28 mouse cellular contexts compared by ENCODE assay signal in the genomic region with DNA sequence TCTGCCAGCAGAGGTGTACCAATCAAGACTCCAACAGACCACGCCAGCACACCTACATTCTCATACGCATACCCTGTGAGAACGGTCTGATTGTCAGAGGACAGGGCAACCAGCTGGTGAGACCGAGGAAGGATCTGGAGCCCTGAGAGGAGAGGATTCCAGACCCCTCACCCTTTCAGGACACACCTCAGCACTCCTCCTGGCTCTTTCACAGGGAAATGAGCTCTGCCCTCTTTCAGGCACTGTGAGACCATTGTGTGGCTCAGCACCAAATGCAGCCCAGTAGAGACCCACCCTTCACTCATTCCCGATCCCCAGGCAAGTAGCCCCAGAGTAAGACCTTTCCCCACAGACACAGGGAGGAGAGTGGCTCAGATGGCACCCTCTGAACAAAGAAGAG.
A peak's percentile ranks its signal among the peaks of the same experiment; 100 is the strongest.
DNase-seq lines count a peak whose midpoint lies in the region; ATAC-seq lines count a peak whose summit lies in the region.
"Had no signal": no experiment of that assay in that cellular context is flagged by ENCODE, and none has a peak within 500 bp of the region (broad histone marks: within the 10 kb centered on the region; RNA-seq: fewer than 3 reads in every experiment).

No protein-coding gene starts in this region.

- H3K9me3 ChIP-seq in midbrain, embryonic 11.5 days (ENCODE audit: control insufficient read depth, low read length) = no peaks in the 10 kb centered on the region
- no peaks in the 10 kb centered on the region for H3K9me3 ChIP-seq in midbrain, embryonic 16.5 days (replicated peaks; ENCODE audit: control insufficient read depth, low read length, poor library complexity, severe bottlenecking)
- H3K9me3 ChIP-seq: embryonic facial prominence, embryonic 10.5 days; embryonic facial prominence, embryonic 13.5 days; forebrain, embryonic 13.5 days; heart, embryonic 12.5 days; heart, embryonic 15.5 days had no signal

- H3K27me3 ChIP-seq in midbrain, embryonic 11.5 days (ENCODE audit: control insufficient read depth, insufficient read depth, low read length) = no peaks in the 10 kb centered on the region; the same call in 1 of the 2 replicates
- no peaks in the 10 kb centered on the region for H3K27me3 ChIP-seq in midbrain, embryonic 16.5 days (ENCODE audit: control insufficient read depth, insufficient read depth, low read depth, low read length)
- H3K27me3 ChIP-seq: embryonic facial prominence, embryonic 13.5 days; forebrain, embryonic 13.5 days; heart, embryonic 12.5 days; heart, embryonic 15.5 days had no signal

- no peaks in the 10 kb centered on the region for H3K4me1 ChIP-seq in midbrain, embryonic 11.5 days (ENCODE audit: control insufficient read depth, insufficient read depth, low read length)
- no peaks in the 10 kb centered on the region for H3K4me1 ChIP-seq in midbrain, embryonic 16.5 days (ENCODE audit: control insufficient read depth, insufficient read depth, low read length)
- H3K4me1 ChIP-seq: forebrain, embryonic 13.5 days; heart, embryonic 12.5 days had no signal

- H3K9ac ChIP-seq in midbrain, embryonic 11.5 days (ENCODE audit: low read length) = no peak overlapping the region
- H3K9ac ChIP-seq in midbrain, embryonic 16.5 days (ENCODE audit: low read depth, low read length) = no peak overlapping the region
- H3K9ac ChIP-seq: embryonic facial prominence, embryonic 13.5 days; forebrain, embryonic 13.5 days; forebrain, postnatal 0 days; heart, embryonic 12.5 days; heart, embryonic 15.5 days; hindbrain, embryonic 14.5 days had no signal

- no peak overlapping the region for H3K27ac ChIP-seq in midbrain, embryonic 11.5 days (ENCODE audit: low read depth, low read length)
- H3K27ac ChIP-seq in midbrain, embryonic 16.5 days (ENCODE audit: low read length) = no peak overlapping the region
- H3K27ac ChIP-seq: embryonic facial prominence, embryonic 10.5 days; embryonic facial prominence, embryonic 13.5 days; forebrain, embryonic 13.5 days; gastrocnemius, adult 2 months; heart, embryonic 15.5 days; hindbrain, embryonic 14.5 days had no signal

- WGBS in midbrain, embryonic 11.5 days = 90% methylated on average over 5 of the region's 5 CpGs
- 90% methylated on average over 5 of the region's 5 CpGs for WGBS in midbrain, embryonic 16.5 days

- no peak overlapping the region for H3K4me2 ChIP-seq in midbrain, embryonic 11.5 days
- H3K4me2 ChIP-seq in midbrain, embryonic 16.5 days (ENCODE audit: low read length) = no peak overlapping the region
- H3K4me2 ChIP-seq: embryonic facial prominence, embryonic 13.5 days; forebrain, embryonic 13.5 days; heart, embryonic 12.5 days; heart, embryonic 15.5 days; hindbrain, embryonic 14.5 days had no signal

- no peak for ATAC-seq in midbrain, embryonic 11.5 days (ENCODE audit: low FRiP score)
- no peak for ATAC-seq in midbrain, embryonic 16.5 days
- ATAC-seq: CD4-positive, CD25-positive, alpha-beta regulatory T cell, adult 4 months; forebrain, embryonic 13.5 days; forebrain, postnatal 0 days; intestine, postnatal 0 days had no signal

- peak; percentile 77 for DNase-seq in midbrain, embryonic 11.5 days (ENCODE audit: low spot score, missing footprints)
- peak; percentile 83 for DNase-seq in ES-CJ7 (ENCODE audit: low read depth, low spot score)
- peak; percentile 86 for DNase-seq in ZHBTc4 (ENCODE audit: low read depth, low spot score)
- no peak for DNase-seq in cerebellum, adult 9-10 months
- no peak for DNase-seq in left cerebral cortex, adult 9 months (ENCODE audit: low spot score in 2 of 2)
- DNase-seq: adrenal gland, adult 2 months; adrenal gland, postnatal 14 days; cerebellum, adult 11 months; cerebellum, adult 2 months; cerebellum, postnatal 10 days; cerebellum, postnatal 36 days; embryo, embryonic 11 days; forebrain, postnatal 0 days; gastrocnemius, adult 2 months; gastrocnemius, postnatal 14 days; heart, adult 11 months; heart, postnatal 10 days; heart, postnatal 36 days had no signal

- no peaks in the 10 kb centered on the region; the same call in 1 of the 2 replicates for H3K36me3 ChIP-seq in midbrain, embryonic 11.5 days (ENCODE audit: control insufficient read depth, insufficient read depth, low read length)
- no peaks in the 10 kb centered on the region for H3K36me3 ChIP-seq in midbrain, embryonic 16.5 days (ENCODE audit: control insufficient read depth, insufficient read depth, low read length)
- H3K36me3 ChIP-seq: heart, embryonic 12.5 days; heart, embryonic 15.5 days had no signal

- no peak overlapping the region for H3K4me3 ChIP-seq in midbrain, embryonic 11.5 days (ENCODE audit: low read depth, low read length)
- no peak overlapping the region for H3K4me3 ChIP-seq in midbrain, embryonic 16.5 days (ENCODE audit: low read depth, low read length)
- H3K4me3 ChIP-seq: embryonic facial prominence, embryonic 10.5 days; embryonic facial prominence, embryonic 13.5 days; erythroblast, embryonic 14.5 days; forebrain, embryonic 13.5 days; gastrocnemius, adult 2 months; heart, embryonic 12.5 days; heart, embryonic 15.5 days had no signal

Comparison
In these comparisons a context has a peak if more than half of its experiments do, and no peak if none do; other contexts are left out.
1. DNase-seq: peak in midbrain, embryonic 11.5 days (single experiment), ES-CJ7 (single experiment) and ZHBTc4 (single experiment); none in cerebellum, adult 9-10 months (single experiment) and left cerebral cortex, adult 9 months (0 of 2).